Mouse (Mus musculus) G1E-ER4 (cell line): Measurements from ENCODE around the gene Ispd. TPM values are rescaled to one million over a fixed set of nuclear protein-coding genes. Genes with fewer than 3 reads are reported as not detected.

Source experiments
- GATA1 ChIP-seq: IDR thresholded peaks from one replicate; pipeline ENCODE4 v1.8.0; 2012; ENCODE audit warnings: low read length, inconsistent platforms
- polyA plus RNA-seq: library from polyadenylated mRNA; stranded (reverse); fragments of >175 nt; gene quantifications from 2 replicates; pipeline ENCODE4 v1.2.3, GENCODE M21; 2012

Gene Ispd
- polyA plus RNA-seq, 1 experiment: 1.7 TPM

DNA sequence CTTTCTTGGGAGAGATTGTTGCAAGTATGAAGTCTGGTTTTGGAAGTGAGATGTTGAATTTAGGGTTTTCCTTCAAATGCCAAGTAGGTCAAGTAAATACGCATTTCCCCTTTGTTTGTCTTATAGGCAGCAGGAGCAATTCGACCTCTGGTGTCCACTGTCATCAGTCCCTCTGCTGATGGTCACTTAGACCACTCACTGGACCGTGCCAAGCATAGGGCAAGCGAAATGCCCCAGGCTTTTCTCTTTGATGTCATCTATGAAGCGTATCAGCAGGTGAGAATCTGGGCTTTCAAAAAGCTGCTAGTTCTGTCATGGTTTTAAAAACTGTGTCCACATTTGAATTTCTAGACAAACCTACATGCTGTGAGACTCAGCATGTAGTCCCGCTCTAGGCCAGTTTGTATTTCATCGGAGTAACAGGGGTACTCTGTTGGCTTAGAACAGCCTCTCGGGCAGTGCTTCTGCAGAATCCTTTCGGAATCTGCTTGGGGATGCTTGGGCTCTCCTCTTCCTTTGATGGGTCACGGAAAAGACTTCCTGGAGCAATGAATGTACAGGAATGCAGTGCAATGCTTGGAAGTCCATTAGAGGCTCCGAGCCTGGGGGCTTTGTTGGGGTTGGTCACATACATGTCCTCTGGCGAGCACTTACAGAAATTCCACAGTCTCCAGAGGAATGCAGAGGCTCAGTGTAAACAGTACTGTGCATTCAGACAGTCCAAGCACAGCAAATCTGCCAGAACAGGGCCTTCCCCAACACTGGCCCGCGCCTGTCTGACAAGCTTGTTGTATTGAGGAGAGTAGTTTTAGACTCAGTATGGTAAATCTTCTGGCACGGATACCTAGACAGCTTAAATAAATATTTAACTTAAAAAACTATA, 45.2 kb downstream of the Ispd start:
- no peak for TF ChIP-seq GATA1

DNA sequence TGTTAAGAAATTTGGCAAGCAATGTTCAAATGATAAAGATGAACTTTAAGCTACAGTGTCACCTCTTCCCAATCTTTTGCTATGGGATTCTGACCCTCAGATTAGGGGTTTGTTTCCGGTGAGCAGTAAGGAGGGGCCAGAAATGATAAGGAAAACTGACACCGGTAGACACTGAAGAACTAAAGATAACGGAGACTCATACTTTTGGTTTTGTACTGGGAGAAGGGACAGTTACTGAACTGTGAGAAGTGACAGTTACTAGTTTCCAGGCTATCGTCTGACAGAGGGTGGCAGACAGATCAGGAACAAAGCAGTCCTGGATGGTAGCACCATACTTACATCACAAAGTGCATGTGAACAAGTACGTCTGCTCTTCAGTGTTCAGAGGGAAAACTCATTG, 55.7 kb downstream of the Ispd start:
- TF ChIP-seq GATA1: no peak

DNA sequence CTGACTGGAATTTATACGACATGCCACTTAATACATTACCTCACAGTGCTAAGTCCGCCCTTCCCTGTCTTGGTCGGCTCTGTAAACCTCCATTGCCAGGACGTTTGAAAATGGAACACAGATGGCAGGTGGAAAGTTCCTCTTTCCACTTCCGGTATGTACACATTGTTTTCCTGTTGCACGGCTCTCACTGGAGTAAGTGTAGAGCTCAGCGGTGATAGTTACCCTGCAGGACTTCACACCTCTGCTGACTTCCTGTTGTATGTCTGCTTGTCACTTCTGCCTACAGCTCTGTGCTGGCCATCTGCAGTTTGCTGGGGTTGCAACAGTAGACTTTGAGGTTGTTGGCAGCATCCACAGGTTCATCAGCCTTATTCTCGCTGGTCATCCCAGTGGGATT, 58.1 kb downstream of the Ispd start:
- no peak for TF ChIP-seq GATA1

DNA sequence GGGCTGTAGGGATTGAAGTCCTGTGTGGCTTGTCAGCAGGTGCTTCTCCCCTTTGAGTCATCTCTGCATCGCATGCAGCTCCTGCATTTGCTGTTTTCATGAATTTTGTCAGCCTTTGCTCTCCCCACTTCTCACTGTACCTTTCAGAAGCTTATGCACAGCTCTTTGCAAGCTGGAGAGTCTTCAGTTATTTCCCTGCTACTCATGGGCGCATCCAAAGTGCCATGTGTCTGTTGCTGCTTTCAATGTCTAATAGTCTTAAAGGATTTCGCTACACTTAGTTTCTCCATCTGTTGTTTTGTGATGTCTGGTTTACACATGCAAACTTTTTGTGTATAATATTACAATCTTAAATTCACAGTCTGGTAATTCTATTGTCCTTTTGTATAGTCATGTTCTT, 74.8 kb downstream of the Ispd start:
- TF ChIP-seq GATA1: no peak

DNA sequence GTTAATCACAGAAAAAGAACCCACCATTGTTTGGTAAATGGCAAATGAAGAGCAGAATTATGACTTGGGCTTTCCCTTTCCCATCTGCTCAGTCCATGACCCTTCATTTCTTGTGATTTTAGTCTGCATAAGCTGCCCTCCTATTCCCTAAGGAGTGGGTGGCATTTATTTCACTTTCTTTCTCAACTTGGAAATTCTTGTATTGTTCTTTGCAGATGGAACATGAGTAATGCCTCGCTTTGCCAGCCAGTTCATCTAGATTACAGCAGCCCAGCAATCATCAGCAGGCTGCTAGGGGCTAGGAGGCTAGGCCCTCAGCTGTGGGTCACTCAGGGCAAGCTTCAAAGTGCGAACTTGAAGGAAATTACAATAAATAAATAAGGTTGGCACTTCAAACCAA, 76.5 kb downstream of the Ispd start:
- TF ChIP-seq GATA1: no peak

DNA sequence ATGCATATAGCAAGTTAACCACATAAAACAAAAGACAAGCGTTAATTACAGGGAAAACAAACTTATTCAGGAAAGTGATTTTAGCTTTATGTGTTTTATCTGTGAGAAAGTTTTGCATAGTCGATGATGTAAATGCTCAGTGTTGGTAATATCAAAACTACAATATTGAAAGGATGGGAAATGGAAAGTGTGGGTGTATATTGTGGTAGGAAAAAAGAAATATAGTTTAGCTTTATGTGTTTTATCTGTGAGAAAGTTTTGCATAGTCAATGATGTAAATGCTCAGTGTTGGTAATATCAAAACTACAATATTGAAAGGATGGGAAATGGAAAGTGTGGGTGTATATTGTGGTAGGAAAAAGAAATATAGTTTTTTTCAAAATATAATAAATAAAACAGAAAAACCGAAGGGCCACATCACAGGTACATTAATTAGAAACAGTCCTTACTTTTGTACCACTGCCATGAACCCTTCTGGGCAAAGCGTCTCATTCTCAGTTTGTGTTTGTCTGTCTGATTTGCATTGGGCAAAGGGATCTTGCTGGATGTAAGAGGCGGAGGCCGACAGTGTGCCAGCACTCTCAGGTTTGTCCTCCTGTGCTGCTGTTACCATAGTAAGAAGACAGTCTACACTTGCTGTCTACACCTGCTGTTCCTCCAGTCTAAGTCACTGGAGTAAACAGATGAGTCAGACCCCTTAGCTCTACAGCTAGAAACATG, 87.2 kb downstream of the Ispd start:
- no peak for TF ChIP-seq GATA1

DNA sequence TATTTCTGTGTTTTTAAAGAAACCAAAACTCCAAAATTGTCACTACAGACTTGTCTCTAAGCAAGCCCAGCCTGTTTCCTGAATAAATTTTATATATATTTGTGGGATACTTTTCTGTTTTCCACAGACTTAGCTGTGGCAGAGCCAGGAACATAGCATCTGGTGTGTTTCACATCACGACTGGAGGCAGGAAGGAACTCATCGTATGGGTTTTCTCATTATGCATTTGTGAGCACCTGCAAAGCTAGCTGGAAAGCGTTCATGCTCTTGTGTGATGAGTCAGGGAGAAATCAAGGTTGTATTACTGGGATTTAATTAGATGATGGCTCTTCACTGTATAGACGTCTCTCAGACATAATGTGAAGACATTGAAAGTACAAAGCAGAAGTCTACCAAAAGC, 90.2 kb downstream of the Ispd start:
- no peak for TF ChIP-seq GATA1

DNA sequence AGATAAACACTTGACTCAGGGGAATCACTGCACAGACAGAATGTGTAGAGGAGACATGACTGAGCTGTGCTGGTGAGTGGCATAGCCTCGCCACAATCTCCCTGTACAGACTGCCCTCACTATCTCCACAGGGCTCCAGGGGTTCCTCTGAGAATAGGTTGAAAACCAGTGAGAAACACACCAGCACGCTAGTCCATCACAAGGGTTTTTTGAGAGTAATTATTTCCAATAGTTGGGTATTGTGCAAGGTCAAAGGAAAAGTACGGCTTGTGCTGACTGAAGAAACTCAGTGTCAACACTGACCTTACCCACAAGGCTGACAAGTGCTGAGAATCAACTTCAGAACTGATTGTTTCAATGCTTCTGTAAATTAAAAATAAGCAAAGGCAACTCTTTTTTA, 92.9 kb downstream of the Ispd start:
- TF ChIP-seq GATA1: no peak

DNA sequence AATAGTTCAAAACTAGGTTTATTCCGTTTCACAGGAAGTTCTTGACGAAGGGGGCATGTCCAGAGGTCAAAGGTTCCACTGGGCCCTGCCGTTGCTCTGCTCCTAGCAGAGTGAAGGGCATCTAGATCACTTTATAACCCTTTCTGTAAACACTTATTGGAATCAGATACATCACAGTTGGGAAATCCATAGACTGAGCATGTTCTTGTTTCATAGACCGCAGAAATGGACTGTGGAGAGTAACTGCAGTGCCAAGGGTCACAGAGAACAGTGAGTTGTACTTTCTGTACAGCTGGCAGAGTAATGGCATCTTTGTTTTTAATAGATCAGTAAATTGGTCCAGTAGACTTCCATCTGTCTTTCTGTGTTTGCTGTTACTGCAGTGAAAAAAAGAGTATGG, 94.0 kb downstream of the Ispd start:
- TF ChIP-seq GATA1: no peak

DNA sequence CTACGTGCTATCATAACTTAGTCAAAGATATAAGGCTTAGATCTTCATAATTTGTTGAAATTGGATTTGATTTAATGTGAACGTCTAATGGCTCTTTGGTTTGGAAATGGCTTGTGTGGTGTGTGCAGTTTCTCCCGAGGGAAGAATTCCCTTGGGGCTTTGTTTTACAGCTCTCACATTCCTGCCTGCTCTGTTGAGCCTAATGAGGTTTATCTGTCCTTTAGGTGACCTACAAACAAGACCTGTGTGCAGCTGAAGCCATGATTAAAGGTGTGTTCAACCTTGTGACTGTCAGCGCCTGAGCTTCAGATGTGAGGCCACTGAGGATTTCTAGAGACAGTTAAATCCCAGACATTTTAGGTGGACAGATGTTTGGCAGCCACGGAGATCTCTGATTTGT, 95.2 kb downstream of the Ispd start:
- no peak for TF ChIP-seq GATA1

DNA sequence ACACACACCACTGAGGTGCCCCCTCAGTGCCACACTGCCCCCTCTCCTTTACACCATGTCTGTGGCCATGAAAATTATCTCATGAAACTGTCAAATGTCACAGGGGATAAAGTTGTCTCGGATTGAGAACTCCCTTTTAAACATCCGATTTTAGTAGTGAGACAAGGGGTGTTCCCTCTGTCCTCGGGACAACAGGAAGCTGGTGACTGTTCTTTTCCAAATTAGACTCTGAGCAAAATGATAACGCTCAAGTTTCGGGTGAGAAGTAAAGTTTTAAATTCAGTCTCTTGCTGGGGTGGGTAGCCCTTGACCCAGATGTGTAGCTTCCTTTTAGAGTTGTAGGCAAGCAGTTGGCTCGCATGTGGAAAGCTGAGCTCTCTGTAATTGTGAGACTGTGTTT, 96.3 kb downstream of the Ispd start:
- TF ChIP-seq GATA1: no peak

DNA sequence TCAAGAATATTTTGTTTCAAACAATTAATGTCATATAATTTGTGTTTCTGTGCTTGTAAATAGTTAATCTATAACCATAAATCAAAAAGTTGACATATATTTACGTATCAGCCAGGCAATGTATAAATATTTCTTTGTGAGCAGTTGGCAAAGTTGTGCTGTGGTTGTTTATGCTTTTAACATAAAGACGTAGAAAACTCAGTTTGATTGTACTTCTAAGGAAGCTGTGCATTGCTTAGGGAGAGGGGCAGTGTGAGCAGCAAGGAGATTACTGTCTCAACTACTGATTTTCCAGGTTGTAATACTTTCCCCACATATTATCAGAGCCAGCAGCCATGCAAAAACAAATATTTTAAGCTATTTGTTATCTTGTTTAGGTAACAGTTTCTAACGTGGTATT, 96.7 kb downstream of the Ispd start:
- no peak for TF ChIP-seq GATA1

DNA sequence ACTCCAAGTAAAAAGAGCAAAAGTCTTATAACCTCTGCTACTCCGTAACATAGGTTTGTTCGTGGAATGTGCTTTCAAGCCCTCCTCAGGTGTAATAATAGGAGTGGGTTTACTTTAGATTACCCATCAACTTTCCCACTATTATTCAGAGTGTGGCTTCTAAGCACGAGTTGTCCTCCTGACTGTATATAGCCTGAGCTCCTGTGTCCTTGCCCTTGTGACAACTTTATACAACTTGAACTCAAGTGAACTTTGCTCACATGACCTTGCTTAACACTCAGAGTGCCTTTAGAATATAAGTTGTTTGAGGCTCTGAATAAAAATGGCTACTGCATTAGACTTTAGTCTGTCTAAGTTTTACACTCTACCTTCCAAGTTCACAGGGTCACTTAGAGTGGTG, 100.5 kb downstream of the Ispd start:
- TF ChIP-seq GATA1: no peak

DNA sequence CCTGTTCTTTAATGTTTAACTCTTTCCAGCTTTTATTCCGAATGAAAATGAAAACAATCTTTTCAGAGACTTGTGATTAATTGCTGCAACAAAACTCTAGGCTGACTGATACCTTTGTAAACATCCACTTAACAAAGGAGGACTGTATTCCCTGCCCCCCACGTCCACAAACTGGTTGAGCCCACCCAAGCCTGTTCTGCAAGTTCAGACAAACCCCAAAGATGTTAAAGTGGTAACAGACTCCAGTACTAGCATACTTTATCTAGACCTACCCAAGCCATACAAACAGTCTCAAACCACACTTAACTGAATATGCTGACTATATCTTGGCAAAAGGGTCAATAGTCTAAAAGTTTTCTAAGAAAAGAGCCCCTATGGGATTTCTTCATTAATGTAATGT, 102.1 kb downstream of the Ispd start:
- no peak for TF ChIP-seq GATA1

DNA sequence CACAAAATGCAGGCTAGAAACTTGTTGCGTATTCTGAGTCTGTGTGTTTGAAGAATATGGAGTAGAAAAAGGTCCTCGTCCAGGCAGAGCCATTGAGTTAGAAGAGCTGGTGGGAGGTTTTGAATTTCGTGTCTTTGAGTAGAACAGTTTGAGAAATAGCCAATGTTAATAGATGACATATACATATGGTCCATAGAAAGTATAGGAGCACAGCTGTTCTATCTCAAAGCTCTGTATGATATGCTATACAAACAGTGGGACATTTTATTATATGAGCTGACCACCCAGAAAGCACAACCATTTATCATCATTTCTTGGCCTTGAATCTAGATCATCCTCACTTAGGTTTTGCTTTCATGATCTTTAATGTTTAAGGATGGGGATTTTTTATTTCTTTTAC, 116.3 kb downstream of the Ispd start:
- TF ChIP-seq GATA1: no peak

DNA sequence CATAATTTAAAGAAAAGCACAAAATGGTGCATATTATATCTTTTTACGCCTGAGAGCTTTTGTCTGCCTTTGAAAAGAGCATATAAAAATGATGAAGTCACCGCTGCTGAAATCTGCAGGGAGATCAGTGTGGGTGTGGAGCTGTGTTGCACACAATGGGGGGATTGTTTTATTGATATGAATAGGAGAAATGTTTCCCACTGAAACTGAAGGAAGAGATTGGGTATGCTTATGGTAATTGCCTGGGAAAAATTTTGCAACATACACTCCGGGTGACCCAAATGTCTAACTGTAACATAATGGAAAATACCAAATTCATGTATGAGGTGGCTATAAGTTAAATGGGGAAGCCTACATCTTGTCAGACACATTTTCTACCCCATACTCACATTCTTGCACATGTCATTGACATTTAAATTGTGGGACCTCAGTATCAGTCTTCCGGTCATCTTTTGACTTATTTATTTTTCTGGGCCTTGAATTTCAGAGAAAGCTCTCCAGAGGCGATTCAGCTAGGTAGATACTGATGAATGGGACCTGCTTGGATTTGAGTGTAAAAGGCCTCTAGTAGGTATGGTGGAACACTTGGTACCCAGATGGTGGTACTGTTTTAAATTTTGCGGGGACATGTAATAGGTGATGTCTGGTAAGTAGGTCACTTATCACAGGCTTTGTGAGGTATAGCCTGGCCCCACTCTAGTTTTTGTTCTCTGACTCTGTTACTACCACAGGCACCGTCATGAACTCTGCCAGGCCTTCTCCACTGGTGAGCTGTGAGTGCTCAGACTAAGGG, 126.1 kb downstream of the Ispd start:
- TF ChIP-seq GATA1: no peak
